Mouse (Mus musculus): ENCODE data around the gene Olfr736. TPM values are rescaled to one million over a fixed set of nuclear protein-coding genes. Genes with fewer than 3 reads are reported as not detected.

Gene Olfr736
- polyA plus RNA-seq, 1 experiment from 2014 or later = not detected

Other genes with a start within 250 kb of the Olfr736 start
- gene Olfr728, start 238.5 kb upstream of the Olfr736 start, polyA plus RNA-seq (2014; fragmentation: Nextera tagmentation; extraction: Ambion mirVana) = not detected in 2 replicates
- not detected in 2 replicates for gene Olfr729, start 228.3 kb upstream of the Olfr736 start, polyA plus RNA-seq (2014; fragmentation: Nextera tagmentation; extraction: Ambion mirVana)
- gene Olfr730, start 193.0 kb upstream of the Olfr736 start, polyA plus RNA-seq (2014; fragmentation: Nextera tagmentation; extraction: Ambion mirVana) = not detected in 2 replicates
- not detected in 2 replicates for gene Olfr731, start 139.3 kb upstream of the Olfr736 start, polyA plus RNA-seq (2014; fragmentation: Nextera tagmentation; extraction: Ambion mirVana)
- not detected in 2 replicates for gene Olfr732, start 97.0 kb upstream of the Olfr736 start, polyA plus RNA-seq (2014; fragmentation: Nextera tagmentation; extraction: Ambion mirVana)
- gene Olfr733, start 79.6 kb upstream of the Olfr736 start, polyA plus RNA-seq (2014; fragmentation: Nextera tagmentation; extraction: Ambion mirVana) = not detected in 2 replicates
- gene Olfr734, start 54.4 kb upstream of the Olfr736 start, polyA plus RNA-seq (2014; fragmentation: Nextera tagmentation; extraction: Ambion mirVana) = not detected in 2 replicates
- not detected in 2 replicates for gene Olfr735, start 32.3 kb upstream of the Olfr736 start, polyA plus RNA-seq (2014; fragmentation: Nextera tagmentation; extraction: Ambion mirVana)
- gene Tlr11, start 23.2 kb upstream of the Olfr736 start, polyA plus RNA-seq (2014; fragmentation: Nextera tagmentation; extraction: Ambion mirVana) = not detected in 2 replicates
- not detected in 2 replicates for gene Olfr738, start 26.4 kb downstream of the Olfr736 start, polyA plus RNA-seq (2014; fragmentation: Nextera tagmentation; extraction: Ambion mirVana)
- gene Olfr739, start 37.5 kb downstream of the Olfr736 start, polyA plus RNA-seq (2014; fragmentation: Nextera tagmentation; extraction: Ambion mirVana) = not detected in 2 replicates
- not detected in 2 replicates for gene Olfr740, start 64.4 kb downstream of the Olfr736 start, polyA plus RNA-seq (2014; fragmentation: Nextera tagmentation; extraction: Ambion mirVana)
- not detected in 2 replicates for gene Olfr741, start 91.6 kb downstream of the Olfr736 start, polyA plus RNA-seq (2014; fragmentation: Nextera tagmentation; extraction: Ambion mirVana)
- gene Olfr742, start 122.4 kb downstream of the Olfr736 start, polyA plus RNA-seq (2014; fragmentation: Nextera tagmentation; extraction: Ambion mirVana) = not detected in 2 replicates
- gene Olfr743, start 140.7 kb downstream of the Olfr736 start, polyA plus RNA-seq (2014; fragmentation: Nextera tagmentation; extraction: Ambion mirVana) = not detected in 2 replicates
- not detected in 2 replicates for gene Olfr744, start 233.7 kb downstream of the Olfr736 start, polyA plus RNA-seq (2014; fragmentation: Nextera tagmentation; extraction: Ambion mirVana)

All from kidney, embryonic 14.5 days (tissue).